Mouse (Mus musculus): ENCODE measurements at regions not wholly inside any gene's neighbourhood (a gene's known extent, or its start where the extent isn't known, plus 50 kb on each side); places are given as distances from the start of the nearest gene placed in this dataset.

DNA sequence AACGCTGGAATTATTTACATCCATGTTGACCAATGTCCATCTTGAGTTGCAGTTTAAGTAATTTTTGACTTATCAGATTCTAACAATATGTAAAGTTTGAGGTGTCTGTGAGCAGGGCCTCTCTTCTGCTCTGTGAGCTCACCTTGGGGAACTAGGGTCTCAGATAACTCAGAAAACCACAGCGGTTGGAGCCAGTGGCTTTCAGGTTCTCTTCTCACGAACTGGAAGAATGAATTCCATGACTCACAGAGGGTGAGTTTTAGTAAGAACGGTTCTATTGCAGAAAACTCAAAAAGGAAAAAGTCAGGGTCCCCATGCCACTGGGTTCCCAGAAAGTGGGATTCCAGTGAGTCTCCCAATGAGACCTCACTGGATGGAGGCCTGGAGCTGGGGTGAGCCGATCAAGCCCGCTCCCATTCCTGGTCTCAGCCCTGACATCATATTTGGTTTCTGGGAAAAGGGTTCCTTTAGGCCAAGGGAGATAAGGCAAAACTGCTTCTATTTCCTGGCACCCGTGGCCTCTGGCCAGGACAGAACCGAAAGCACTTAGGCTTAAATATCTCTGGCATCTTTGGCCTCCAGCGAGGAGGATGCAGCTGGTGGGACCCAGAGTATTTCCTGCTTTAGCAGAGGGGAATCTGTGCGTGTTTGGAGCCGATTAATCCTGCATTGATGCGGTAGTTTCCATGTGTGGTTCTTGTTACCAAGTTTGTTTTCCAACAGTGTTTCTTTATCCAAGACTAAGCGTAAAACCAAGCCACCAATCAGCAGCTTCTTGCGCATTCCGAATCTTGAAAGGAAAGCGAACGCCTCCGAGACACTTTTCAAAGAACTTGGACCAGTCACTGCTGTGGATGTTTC is 62.4 kb upstream of the Osbpl8 start:
- TF ChIP-seq EP300 (IDR thresholded peaks at IDR 0.05; ENCODE audit: insufficient read depth, low read depth, low read length) (no peak), CTCF (IDR thresholded peaks at IDR 0.05; ENCODE audit: low read depth, low read length) (no peak)

Measured in ES-Bruce4 (cell line).